Mouse (Mus musculus) brain, embryonic 14.5 days (tissue): ENCODE data around the gene Naalad2. TPM values are rescaled to one million over a fixed set of nuclear protein-coding genes. Genes with fewer than 3 reads are reported as not detected.
"Not testable (repeated sequence)": the region's sequence is repeated elsewhere in the genome, so short reads cannot be mapped to it uniquely, and the experiment has no call there.

Experiments used
- DNase-seq: peaks from one replicate; pipeline ENCODE4 v3.0.0-alpha.2; 2011; ENCODE audit warnings: low read depth
- CTCF ChIP-seq: fragments of 200-500 bp; IDR thresholded peaks from 2 replicates; pipeline ENCODE4 v1.5.1; 2012; ENCODE audit warnings: inconsistent platforms, mild to moderate bottlenecking, moderate library complexity, borderline replicate concordance; ENCODE audit not compliant: insufficient read depth, insufficient read length; ENCODE audit errors: extremely low read depth
- POLR2A ChIP-seq: fragments of 200-500 bp; IDR thresholded peaks from 2 replicates; pipeline ENCODE4 v1.6.1; 2012; ENCODE audit warnings: mild to moderate bottlenecking, inconsistent platforms, borderline replicate concordance; ENCODE audit not compliant: poor library complexity, insufficient read depth, insufficient read length, severe bottlenecking; ENCODE audit errors: extremely low read depth
- polyA plus RNA-seq: library from polyadenylated mRNA; depleted of rRNA; stranded (reverse); fragments of >200 nt; gene quantifications from 2 replicates; pipeline ENCODE4 v1.2.3, GENCODE M21; 2012; rRNA removed

The Naalad2 gene
- polyA plus RNA-seq, 1 experiment = 1.5 TPM

DNA sequence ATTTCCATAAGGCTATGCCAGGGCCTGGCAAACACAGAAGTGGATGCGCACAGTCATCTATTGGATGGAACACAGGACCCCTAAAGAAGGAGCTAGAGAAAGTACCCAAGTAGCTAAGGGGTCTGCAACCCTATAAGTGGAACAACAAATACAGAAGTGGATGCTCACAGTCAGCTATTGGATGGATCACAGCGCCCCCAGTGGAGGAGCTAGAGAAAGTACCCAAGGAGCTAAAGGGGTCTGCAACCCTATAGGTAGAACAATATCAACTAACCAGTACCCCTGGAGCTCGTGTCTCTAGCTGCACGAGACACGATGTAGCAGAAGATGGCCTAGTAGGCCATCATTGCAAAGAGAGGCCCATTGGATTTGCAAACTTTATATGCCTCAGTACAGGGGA, 124.1 kb downstream of the Naalad2 start:
- TF ChIP-seq CTCF = peak; percentile 17; the same call in 1 of the 2 replicates
- not testable (repeated sequence) for DNase-seq

DNA sequence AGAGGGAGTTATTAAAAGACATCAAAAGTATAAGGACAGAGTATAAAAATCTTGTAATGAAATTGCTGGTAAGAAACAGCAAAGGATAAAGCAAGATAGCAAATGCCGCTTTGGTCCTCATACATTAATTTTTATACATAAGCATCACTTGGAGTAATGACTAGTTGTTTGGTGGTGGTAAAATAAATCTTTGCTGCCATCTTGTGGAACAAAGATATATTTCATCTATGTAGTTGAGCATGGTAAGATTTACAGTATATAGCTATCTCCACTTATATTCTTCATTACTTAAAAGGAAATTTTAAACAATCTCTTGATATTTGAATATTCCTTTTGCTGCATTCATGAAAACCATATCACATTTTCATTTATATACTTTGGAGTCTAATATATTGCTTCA, 125.3 kb downstream of the Naalad2 start:
- no peak for TF ChIP-seq CTCF
- peak; percentile 77 for DNase-seq

GRCm38 (mm10) chr9:18276844-18277243, 126.0 kb downstream of the Naalad2 start:
- TF ChIP-seq CTCF (no peak), POLR2A (no peak)

DNA sequence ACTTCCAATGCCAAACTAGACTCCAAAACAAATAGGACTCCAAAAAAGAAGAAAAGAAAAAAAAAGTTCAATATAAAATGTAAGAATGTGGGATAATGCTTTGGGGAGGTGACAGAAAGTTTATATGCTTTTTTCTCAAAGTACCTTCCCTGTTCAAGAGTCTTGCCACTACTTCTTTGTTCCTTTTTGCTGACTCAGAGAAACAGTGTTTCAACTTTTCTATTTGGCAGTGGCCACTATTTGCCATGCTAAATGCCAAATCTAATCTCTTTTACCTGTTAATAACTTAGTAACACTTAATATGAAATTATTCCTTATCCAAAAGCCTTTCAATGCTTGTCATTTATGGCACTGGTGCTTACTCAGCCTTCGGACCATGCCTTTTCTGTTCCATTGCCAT, 126.9 kb downstream of the Naalad2 start:
- no peak for DNase-seq
- TF ChIP-seq CTCF = no peak
- TF ChIP-seq POLR2A = no peak

More at GRCm38 (mm10) chr9:18276844-18277243, 126.0 kb downstream of the Naalad2 start:
- no peak for DNase-seq

Other genes with a start within 250 kb of the Naalad2 start
- gene Chordc1, start 110.9 kb downstream of the Naalad2 start, polyA plus RNA-seq = 54.3 and 56.9 TPM in 2 replicates
- gene Ubtfl1, start 1.4 kb upstream of the Naalad2 start, polyA plus RNA-seq = not detected in 2 replicates
- gene Mbd3l2, start 27.7 kb upstream of the Naalad2 start, polyA plus RNA-seq = not detected in 2 replicates
- 27.9 and 32.1 TPM in 2 replicates for gene Zfp558, start 75.3 kb upstream of the Naalad2 start, polyA plus RNA-seq
- not detected in 2 replicates for gene Mbd3l1, start 75.4 kb upstream of the Naalad2 start, polyA plus RNA-seq